Mouse (Mus musculus): Measurements from ENCODE around the gene Rbm8a.

- TF ChIP-seq CTCF (IDR thresholded peaks at IDR 0.05) (no peak), EP300 (IDR thresholded peaks at IDR 0.05) (no peak)
Observed at GRCm38 (mm10) chr3:96623201-96623600, 6.5 kb upstream of the Rbm8a start.

All from lung, postnatal 0 days (tissue).